Mouse (Mus musculus) MEL (cell line): Measurements from ENCODE around the gene Fcmr.
A peak's percentile ranks its signal among the peaks of the same experiment; 100 is the strongest.

Source experiments
- CTCF ChIP-seq, 3 experiments: IDR thresholded peaks in 2 of 3; conservative IDR thresholded peaks in 1 of 3; 2 replicates each; pipeline ENCODE4 v1.5.1; 2011 to 2012; ENCODE audit warnings: low read length in 3 of 3, low read depth in 2 of 3, mild to moderate bottlenecking in 2 of 3, improper control_type of control experiment in 1 of 3, inconsistent platforms in 1 of 3, mixed read lengths in 1 of 3, moderate library complexity in 1 of 3; ENCODE audit not compliant: control insufficient read depth in 1 of 3, insufficient read depth in 1 of 3, poor library complexity in 1 of 3, severe bottlenecking in 1 of 3
- MYB ChIP-seq: IDR thresholded peaks from 2 replicates; pipeline ENCODE4 v1.6.1; 2011; ENCODE audit warnings: mild to moderate bottlenecking, low read depth, low read length, improper control_type of control experiment

- peak; percentile 43 to 60 (median 48); a peak in 5 of 6 replicates for TF ChIP-seq CTCF (IDR thresholded peaks at IDR 0.05 in 2 of 3, conservative IDR thresholded peaks at IDR 0.05 in 1 of 3; ENCODE audit: control insufficient read depth in 1 of 3, insufficient read depth in 1 of 3, low read depth in 2 of 3, low read length in 3 of 3, poor library complexity in 1 of 3, severe bottlenecking in 1 of 3)
- no peak for TF ChIP-seq MYB
Measured at GRCm38 (mm10) chr1:130926484-130926883, 61.0 kb downstream of the Fcmr start.
